Mouse (Mus musculus): ENCODE data around the gene Eif2ak1.
A peak's percentile ranks its signal among the peaks of the same experiment; 100 is the strongest.
"Not testable (repeated sequence)": the region's sequence is repeated elsewhere in the genome, so short reads cannot be mapped to it uniquely, and the experiment has no call there.

Eif2ak1 gene

GRCm38 (mm10) chr5:143817116-143817930 is at the start of gene Eif2ak1:
Eif2ak1 (plus strand) TSS chr5:143817788.
- DNase-seq = peak; percentile 91

- DNase-seq = no peak
Measured at GRCm38 (mm10) chr5:143781951-143782350, 35.6 kb upstream of the Eif2ak1 start.

- DNase-seq = no peak
Measured at GRCm38 (mm10) chr5:143785391-143785790, 32.2 kb upstream of the Eif2ak1 start.

- not testable (repeated sequence) for DNase-seq
Measured at GRCm38 (mm10) chr5:143801216-143801615, 16.4 kb upstream of the Eif2ak1 start.

- DNase-seq = no peak
Measured at GRCm38 (mm10) chr5:143804056-143804765, 13.4 kb upstream of the Eif2ak1 start.

- no peak for DNase-seq
Measured at GRCm38 (mm10) chr5:143807268-143807667, 10.3 kb upstream of the Eif2ak1 start.

GRCm38 (mm10) chr5:143809421-143810090 is 8.0 kb upstream of the Eif2ak1 start:
- no peak for DNase-seq

GRCm38 (mm10) chr5:143811653-143812052 is 5.9 kb upstream of the Eif2ak1 start:
- no peak for DNase-seq

- DNase-seq = no peak
Measured at GRCm38 (mm10) chr5:143814626-143815025, 3.0 kb upstream of the Eif2ak1 start.

- no peak for DNase-seq
Measured at GRCm38 (mm10) chr5:143817931-143818311, 333 bp downstream of the Eif2ak1 start.

- no peak for DNase-seq
Measured at GRCm38 (mm10) chr5:143818461-143818860, 873 bp downstream of the Eif2ak1 start.

- no peak for DNase-seq
Measured at GRCm38 (mm10) chr5:143818949-143819348, 1.4 kb downstream of the Eif2ak1 start.

- no peak for DNase-seq
Measured at GRCm38 (mm10) chr5:143819906-143820660, 2.5 kb downstream of the Eif2ak1 start.

- no peak for DNase-seq
Measured at GRCm38 (mm10) chr5:143820820-143821219, 3.2 kb downstream of the Eif2ak1 start.

- no peak for DNase-seq
Measured at GRCm38 (mm10) chr5:143871547-143872169, 54.1 kb downstream of the Eif2ak1 start.

- DNase-seq = no peak
Measured at GRCm38 (mm10) chr5:143874571-143874970, 57.0 kb downstream of the Eif2ak1 start.

GRCm38 (mm10) chr5:143885274-143885673 is 67.7 kb downstream of the Eif2ak1 start:
- no peak for DNase-seq

- no peak for DNase-seq
Measured at GRCm38 (mm10) chr5:143890741-143891140, 73.2 kb downstream of the Eif2ak1 start.

GRCm38 (mm10) chr5:143892255-143892886 is 74.8 kb downstream of the Eif2ak1 start:
- no peak for DNase-seq

GRCm38 (mm10) chr5:143893396-143893795 is 75.8 kb downstream of the Eif2ak1 start:
- DNase-seq = no peak

GRCm38 (mm10) chr5:143897635-143898330 is 80.2 kb downstream of the Eif2ak1 start, which contains the start of gene Ankrd61:
Ankrd61 (minus strand) TSS chr5:143897685.
- DNase-seq = no peak

Data from thymus, postnatal 25 days (tissue).